Mouse (Mus musculus): ENCODE measurements around the gene Tmem144.
A peak's percentile ranks its signal among the peaks of the same experiment; 100 is the strongest.

Gene Tmem144

DNA sequence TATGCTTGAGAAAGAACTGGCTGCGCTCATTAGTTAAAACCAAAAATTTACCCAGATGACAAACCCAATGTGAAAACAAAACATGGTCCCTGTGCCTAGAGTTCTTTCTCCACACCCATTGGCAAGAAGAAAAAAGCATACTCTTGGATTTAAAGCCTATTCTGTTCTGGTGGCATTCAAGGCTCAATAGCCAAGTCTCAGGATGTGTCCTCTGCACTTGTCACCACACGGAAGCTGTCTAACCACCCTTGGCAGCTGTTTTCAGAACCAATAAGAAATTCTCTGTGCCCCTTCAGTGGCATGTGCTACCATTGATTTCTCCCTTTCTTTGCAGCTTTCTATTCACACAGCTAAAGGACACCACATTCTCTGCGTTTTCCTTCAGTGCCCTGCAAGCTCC is 5.6 kb upstream of the Tmem144 start:
- no peak for DNase-seq

GRCm38 (mm10) chr3:79857780-79858179 is 5.2 kb upstream of the Tmem144 start:
- no peak for DNase-seq

- no peak for DNase-seq
Measured at GRCm38 (mm10) chr3:79852108-79852507, 465 bp downstream of the Tmem144 start.

- no peak for DNase-seq
Measured at GRCm38 (mm10) chr3:79850656-79851055, 1.9 kb downstream of the Tmem144 start.

DNA sequence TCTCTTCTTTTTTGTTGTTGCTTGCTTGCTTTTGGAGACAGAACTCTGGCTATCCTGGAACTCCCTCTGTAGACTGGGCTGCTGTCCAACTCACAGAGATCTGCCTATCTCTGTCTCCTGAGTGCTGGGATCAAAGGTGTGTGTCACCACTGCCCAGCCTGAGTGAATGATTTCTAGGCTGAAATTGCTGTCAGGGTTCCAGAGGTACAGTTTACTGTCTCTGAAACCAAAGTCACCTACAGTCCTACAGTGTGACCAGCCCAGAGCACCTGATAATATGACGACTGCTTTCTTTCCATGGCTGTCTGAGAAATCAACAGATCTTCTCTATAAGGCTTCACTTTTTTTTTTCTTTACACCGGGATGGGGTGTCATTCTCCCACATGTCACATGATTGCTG is 3.0 kb downstream of the Tmem144 start:
- DNase-seq: no peak

DNA sequence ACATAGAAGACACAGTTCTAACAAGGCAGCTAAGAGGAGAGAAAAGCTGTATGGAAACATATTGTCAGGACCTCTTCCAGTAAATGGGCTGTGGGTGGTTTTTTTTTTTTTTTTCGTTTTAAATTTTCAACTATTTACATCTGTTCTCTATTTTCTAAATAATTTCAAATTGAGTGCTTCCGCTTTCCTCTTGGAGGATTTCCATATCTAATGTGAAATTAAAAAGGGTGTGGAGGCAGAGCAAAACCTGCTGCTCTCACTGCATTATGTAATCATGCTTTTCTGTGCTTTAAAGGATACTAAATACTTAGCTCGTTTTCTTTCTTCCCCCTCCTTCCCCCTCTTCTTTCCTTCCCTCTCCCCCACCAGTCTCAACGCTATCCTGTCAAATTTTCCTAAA is 3.7 kb downstream of the Tmem144 start:
- no peak for DNase-seq

- no peak for DNase-seq
Measured at GRCm38 (mm10) chr3:79846633-79847032, 5.9 kb downstream of the Tmem144 start.

DNA sequence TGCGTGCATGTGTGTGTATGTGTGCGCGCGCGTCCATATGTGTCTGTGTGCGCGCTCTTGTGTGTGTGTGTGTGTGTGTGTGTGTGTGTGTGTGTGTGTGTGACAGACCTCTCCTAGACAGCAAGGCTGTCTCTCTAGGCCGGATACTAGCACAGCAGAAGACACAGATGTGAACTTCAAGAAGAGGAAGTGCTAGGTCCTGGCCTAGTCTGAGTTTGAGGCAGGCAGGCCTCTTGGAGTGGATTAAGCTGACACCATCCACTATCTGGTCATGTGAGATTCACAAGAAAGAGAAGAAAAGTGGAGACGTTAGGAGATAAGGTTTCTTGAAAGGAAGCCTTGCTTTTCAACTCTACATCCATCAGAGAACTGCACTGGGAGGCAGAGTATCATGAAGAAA is 8.6 kb downstream of the Tmem144 start:
- DNase-seq: no peak

DNA sequence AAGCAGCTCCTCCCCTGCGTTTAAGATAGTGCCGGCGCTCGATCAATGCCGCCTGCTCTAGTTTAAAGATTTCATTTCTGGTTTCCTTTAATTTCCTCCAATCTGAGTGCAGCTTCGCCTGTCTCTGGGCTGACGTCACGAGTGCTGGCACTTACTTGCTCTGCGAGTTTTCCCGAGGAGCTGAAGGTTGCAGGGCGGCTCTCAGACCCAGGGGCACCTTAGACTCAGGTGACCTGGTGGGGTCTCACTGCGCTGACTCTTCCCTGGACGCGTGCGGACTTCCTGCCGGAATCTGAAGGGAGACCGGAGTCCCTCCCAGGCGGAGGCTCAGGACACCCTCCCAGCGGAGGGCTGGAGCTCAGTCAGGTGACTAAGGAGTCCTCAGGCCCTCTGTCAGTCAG is 10.0 kb downstream of the Tmem144 start:
- peak; percentile 84 to 85 for DNase-seq

DNA sequence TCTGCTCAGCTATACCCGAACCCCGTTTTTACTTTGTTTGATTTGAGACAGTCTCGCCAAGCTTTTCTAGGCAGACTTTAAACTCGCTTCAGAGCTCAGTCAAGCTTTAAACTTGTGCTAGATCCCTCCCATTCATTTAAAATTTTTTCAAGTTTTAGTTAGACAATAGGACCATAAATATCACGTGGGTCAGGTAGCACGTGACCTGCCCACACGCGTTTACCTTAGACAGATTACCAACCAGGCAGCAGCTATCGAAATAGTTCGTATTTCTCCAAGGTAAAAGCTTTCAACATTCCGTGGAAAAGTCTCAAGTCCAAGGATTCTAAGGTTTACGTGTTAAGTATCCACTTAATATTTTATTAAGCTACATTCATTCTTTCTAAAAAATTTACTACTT is 10.4 kb downstream of the Tmem144 start:
- peak; percentile 66 to 72 for DNase-seq

- no peak for DNase-seq
Measured at GRCm38 (mm10) chr3:79841475-79841874, 11.1 kb downstream of the Tmem144 start.

DNA sequence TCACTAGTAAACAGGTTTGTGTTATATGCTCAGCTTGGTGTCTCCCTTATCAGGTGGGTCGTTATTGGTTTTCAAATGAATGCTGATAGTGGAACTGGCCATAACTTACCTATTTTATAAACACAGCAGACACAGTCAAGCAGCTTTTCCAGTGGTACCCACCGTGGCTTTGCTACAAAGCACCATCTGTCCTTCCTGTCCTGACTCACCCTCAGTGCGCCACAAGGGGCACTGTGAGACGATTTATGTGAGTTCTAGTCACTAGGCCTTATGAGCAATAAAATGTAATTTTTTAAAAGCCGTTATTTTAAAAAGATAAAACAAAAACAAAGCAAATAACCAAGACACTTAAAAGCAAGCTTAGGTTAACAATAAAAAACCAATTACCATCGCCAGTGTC is 13.8 kb downstream of the Tmem144 start:
- peak; percentile 71 to 72 for DNase-seq

DNA sequence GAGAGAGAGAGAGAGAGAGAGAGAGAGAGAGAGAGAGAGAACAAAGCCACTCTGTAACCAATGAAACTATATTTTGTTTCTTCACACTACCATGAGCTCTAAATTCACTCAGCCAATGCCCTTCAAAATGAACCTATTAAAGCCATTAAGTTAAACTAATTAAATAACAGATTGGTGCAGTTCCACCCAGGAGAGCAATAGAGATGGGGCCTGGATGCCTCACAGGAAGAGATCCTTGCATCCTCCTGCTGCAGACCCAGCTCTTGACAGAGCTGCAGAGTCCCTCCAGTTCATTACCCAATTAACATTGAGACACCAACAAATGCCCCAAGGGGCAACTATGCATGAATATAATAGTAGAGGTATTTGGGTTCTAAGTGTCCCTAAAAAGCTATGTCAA is 23.3 kb downstream of the Tmem144 start:
- no peak for DNase-seq

DNA sequence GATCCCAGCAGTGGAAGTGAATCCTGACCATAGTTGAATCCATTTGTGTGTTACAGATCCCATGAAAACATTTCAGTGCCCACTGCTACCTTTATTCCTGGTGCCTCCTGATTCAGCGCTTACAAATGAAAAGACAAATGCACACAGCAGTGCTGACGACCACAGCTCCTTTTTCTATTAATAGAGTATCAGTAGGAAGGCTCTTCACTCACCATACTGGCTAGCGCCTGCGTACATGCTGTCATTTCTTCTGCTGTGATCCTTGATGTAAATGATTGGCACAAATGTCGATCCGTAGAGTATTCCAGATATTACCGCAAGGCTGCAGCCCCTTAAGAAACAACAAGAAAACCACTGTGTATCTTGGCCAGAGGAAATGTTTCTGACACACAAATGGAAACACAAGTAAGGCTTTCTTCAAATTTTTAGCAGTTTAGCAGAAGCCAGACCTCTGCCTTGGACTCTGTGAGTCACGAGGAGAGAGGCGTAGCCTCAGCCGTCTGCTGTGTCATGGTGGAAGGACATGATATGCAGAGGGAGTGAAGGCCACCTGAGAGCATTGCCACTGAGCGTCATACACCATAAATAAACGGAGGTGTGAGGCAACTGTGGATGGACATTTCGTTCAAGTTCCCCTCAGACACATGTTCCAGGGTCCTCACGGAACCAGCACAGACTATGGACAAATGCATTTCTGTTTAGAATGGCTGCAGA is 27.3 kb downstream of the Tmem144 start:
- peak in 1 of 2 experiments; percentile 36 for DNase-seq

- peak; percentile 97 for DNase-seq
Measured at GRCm38 (mm10) chr3:79823176-79823575, 29.4 kb downstream of the Tmem144 start.

DNA sequence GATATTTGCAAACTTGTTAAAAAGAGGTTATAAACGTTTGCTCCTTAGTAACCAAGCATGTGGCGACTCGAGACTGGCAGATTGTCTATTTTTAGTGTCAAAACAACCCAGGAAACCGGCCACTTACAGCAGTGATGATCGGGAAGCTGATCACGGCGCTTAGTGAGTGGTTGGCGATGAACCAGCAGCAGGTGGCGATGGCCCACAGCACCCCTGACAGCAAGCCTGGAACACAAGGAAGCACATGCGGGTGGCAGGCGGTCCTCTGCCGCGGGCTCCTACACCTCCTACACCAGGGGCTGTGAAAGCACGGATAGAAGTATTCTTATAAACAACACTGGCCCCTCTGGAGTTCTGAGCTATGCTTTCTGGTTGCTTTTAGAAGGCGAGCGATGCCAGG is 31.4 kb downstream of the Tmem144 start:
- DNase-seq: peak; percentile 59 to 68

DNA sequence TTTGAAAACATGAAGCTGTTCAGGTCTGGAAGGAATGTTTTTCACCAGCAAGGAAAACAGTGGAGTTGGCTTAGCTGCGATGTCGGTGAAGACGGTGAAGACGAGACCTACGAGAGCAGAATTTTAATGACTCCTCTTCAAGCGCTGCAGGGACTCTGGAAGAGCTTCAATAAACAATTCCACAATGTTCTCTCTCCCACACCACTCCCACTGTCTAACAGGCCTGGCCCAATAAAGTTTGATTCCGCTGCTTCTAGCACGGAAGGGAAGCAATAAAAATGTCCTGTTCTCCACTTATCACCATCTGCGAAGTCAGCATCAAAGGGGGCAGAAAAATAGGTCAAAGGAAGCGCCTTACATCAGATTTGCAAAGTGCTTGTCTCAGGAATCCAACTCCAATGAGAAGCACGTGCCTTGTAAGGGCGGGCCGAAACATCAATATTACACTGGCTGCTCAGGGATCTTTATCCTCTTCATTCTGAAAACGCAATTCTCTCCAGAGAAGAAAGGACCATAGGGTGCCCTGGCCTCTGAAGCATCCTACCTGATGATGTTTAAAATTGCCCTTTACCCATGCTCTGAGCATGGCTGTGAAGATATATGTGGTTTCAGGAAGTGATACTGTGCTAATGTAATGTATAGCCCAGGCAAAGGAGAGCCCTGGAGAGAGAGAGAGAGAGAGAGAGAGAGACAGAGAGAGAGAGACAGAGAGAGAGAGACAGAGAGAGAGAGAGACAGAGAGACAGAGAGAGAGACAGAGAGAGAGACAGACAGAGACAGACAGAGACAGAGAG is 34.2 kb downstream of the Tmem144 start:
- peak; percentile 25 to 27 for DNase-seq

DNA sequence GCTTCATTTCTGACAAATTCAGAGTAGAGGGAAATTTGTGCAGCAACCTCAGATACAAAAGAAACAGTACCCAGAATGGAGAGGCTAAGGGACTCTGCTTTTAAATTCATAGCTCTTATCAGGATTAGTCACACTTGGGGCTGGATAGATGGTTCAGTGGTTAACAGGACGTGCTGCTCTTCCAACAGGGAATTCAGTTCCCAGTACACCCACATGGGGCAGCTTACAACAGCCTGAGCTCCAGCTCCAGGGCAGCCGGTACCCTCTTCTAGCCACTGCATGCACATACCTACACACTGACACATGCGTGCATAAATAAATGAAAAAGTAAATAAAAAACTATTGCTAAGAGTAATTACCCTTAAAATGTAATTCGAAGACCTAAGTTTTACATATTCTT is 36.3 kb downstream of the Tmem144 start:
- DNase-seq: no peak

GRCm38 (mm10) chr3:79813814-79814490 is 38.6 kb downstream of the Tmem144 start:
- DNase-seq: peak; percentile 91

DNA sequence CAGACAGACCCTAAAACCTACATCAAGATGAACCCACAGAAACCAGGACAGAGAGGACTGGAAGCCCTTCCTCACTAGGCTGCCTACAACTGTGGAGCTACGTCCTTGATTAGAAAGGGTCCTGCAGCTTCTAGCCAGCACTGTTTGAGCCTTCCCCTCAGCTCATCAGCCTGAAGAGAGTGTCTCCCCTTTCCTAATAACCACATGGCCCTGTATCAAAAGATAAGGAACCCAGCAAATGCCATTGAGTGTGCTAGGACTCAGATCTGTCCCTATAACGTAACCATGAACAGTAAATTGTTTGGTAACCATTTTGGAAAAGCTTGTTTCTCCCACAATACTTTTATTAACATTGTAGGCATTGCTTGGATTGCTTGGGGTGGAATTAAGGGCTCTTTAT is 40.5 kb downstream of the Tmem144 start:
- no peak for DNase-seq

DNA sequence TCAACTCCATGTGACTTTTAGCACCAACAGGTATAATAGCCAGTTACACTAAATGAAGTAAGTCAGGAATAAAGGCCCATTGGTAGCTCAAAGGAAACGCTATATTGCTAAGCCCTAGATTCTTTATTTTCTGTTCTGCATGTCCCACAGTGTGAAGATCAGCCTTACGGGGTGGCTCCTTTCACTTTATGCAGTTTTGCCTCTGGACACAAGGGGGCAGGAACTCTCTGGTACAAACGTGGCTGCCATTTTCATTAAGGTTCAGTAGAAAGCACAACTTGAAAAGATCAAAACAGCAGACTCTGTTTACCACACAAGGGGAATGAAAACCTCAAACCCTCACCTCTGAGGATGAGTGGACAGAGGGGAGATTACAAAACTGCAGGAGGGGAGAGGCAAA is 40.9 kb downstream of the Tmem144 start:
- peak; percentile 67 to 71 for DNase-seq

- no peak for DNase-seq
Measured at GRCm38 (mm10) chr3:79810563-79810962, 42.0 kb downstream of the Tmem144 start.

GRCm38 (mm10) chr3:79809180-79809567 is 43.4 kb downstream of the Tmem144 start:
- DNase-seq: peak; percentile 81 to 87
